Mouse (Mus musculus) retina, postnatal 7 days (tissue): Measurements from ENCODE around the gene Myom1.

ENCODE experiments used
- DNase-seq: peaks from one replicate; pipeline ENCODE4 v3.0.0-alpha.2; 2012; ENCODE audit warnings: low read depth, low spot score

Gene Myom1

GRCm38 (mm10) chr17:70991706-70992625 lies 10.5 kb upstream of the Myom1 start:
- no peak for DNase-seq

GRCm38 (mm10) chr17:70992662-70993061 lies 9.8 kb upstream of the Myom1 start:
- DNase-seq, result no peak

- DNase-seq, result no peak
These were observed 9.0 kb upstream of the Myom1 start for GRCm38 (mm10) chr17:70993385-70993807.

- no peak for DNase-seq
These were observed 7.8 kb upstream of the Myom1 start for GRCm38 (mm10) chr17:70994671-70995070.

- no peak for DNase-seq
These were observed 6.9 kb upstream of the Myom1 start for GRCm38 (mm10) chr17:70995551-70995950.

- DNase-seq, result no peak
These were observed 4.6 kb upstream of the Myom1 start for GRCm38 (mm10) chr17:70997836-70998235.

GRCm38 (mm10) chr17:70998400-70998975 lies 3.9 kb upstream of the Myom1 start:
- no peak for DNase-seq

GRCm38 (mm10) chr17:70999187-70999586 lies 3.2 kb upstream of the Myom1 start:
- DNase-seq, result no peak

- DNase-seq, result no peak
These were observed 2.2 kb upstream of the Myom1 start for GRCm38 (mm10) chr17:71000255-71000654.

GRCm38 (mm10) chr17:71001067-71001466 lies 1.4 kb upstream of the Myom1 start:
- no peak for DNase-seq

GRCm38 (mm10) chr17:71001699-71002080 lies 743 bp upstream of the Myom1 start:
- DNase-seq, result peak; percentile 16

- no peak for DNase-seq
These were observed 286 bp downstream of the Myom1 start, which contains the start of gene Myl12a for GRCm38 (mm10) chr17:71002744-71003094. Myl12a (minus strand) TSS chr17:71002878.

GRCm38 (mm10) chr17:71003112-71003511 lies 679 bp downstream of the Myom1 start:
- DNase-seq, result no peak

GRCm38 (mm10) chr17:71003721-71004120 lies 1.3 kb downstream of the Myom1 start:
- DNase-seq, result no peak

GRCm38 (mm10) chr17:71004186-71004960 lies 1.9 kb downstream of the Myom1 start:
- no peak for DNase-seq

- no peak for DNase-seq
These were observed 4.5 kb downstream of the Myom1 start for GRCm38 (mm10) chr17:71006976-71007375.

- no peak for DNase-seq
These were observed 6.2 kb downstream of the Myom1 start for GRCm38 (mm10) chr17:71008676-71009075.

- no peak for DNase-seq
These were observed 7.3 kb downstream of the Myom1 start for GRCm38 (mm10) chr17:71009751-71010150.

- DNase-seq, result no peak
These were observed 8.3 kb downstream of the Myom1 start for GRCm38 (mm10) chr17:71010646-71011242.

GRCm38 (mm10) chr17:71011931-71012662 lies 9.7 kb downstream of the Myom1 start:
- DNase-seq, result no peak

GRCm38 (mm10) chr17:71013105-71013504 lies 10.7 kb downstream of the Myom1 start:
- no peak for DNase-seq
